Mouse (Mus musculus) embryo, embryonic 11.5 days (tissue): ENCODE measurements around the gene Col12a1.

ENCODE experiments used
- DNase-seq: peaks from one replicate; pipeline ENCODE4 v3.0.0-alpha.2; 2012; ENCODE audit warnings: low read depth, low spot score

The Col12a1 gene

GRCm38 (mm10) chr9:79718481-79719370 lies at the start of gene Col12a1:
TSS of gene Col12a1 (minus strand) at chr9:79718831.
- DNase-seq: no peak

GRCm38 (mm10) chr9:79766991-79767545 lies 48.4 kb upstream of the Col12a1 start:
- no peak for DNase-seq

- no peak for DNase-seq
Measured at GRCm38 (mm10) chr9:79765329-79765728, 46.7 kb upstream of the Col12a1 start.

GRCm38 (mm10) chr9:79762519-79762918 lies 43.9 kb upstream of the Col12a1 start:
- no peak for DNase-seq

- DNase-seq: no peak
Measured at GRCm38 (mm10) chr9:79760076-79760475, 41.4 kb upstream of the Col12a1 start.

GRCm38 (mm10) chr9:79759385-79760005 lies 40.9 kb upstream of the Col12a1 start, which contains the start of gene Cox7a2:
TSS of gene Cox7a2 (minus strand) at chr9:79759878.
- peak; percentile 90 for DNase-seq

- no peak for DNase-seq
Measured at GRCm38 (mm10) chr9:79755311-79755710, 36.7 kb upstream of the Col12a1 start.

GRCm38 (mm10) chr9:79751846-79752245 lies 33.2 kb upstream of the Col12a1 start:
- DNase-seq: no peak

- DNase-seq: no peak
Measured at GRCm38 (mm10) chr9:79750709-79751108, 32.1 kb upstream of the Col12a1 start.

- no peak for DNase-seq
Measured at GRCm38 (mm10) chr9:79745036-79745435, 26.4 kb upstream of the Col12a1 start.

GRCm38 (mm10) chr9:79735608-79736007 lies 17.0 kb upstream of the Col12a1 start:
- DNase-seq: no peak

GRCm38 (mm10) chr9:79730301-79730700 lies 11.7 kb upstream of the Col12a1 start:
- DNase-seq: no peak

GRCm38 (mm10) chr9:79723090-79723489 lies 4.5 kb upstream of the Col12a1 start:
- no peak for DNase-seq

GRCm38 (mm10) chr9:79721056-79721455 lies 2.4 kb upstream of the Col12a1 start:
- DNase-seq: no peak

- no peak for DNase-seq
Measured at GRCm38 (mm10) chr9:79720143-79720542, 1.5 kb upstream of the Col12a1 start.

- no peak for DNase-seq
Measured at GRCm38 (mm10) chr9:79719451-79719850, 820 bp upstream of the Col12a1 start.

- no peak for DNase-seq
Measured at GRCm38 (mm10) chr9:79717836-79718475, 675 bp downstream of the Col12a1 start.

- no peak for DNase-seq
Measured at GRCm38 (mm10) chr9:79716909-79717835, 1.5 kb downstream of the Col12a1 start.

GRCm38 (mm10) chr9:79716496-79716895 lies 2.1 kb downstream of the Col12a1 start:
- no peak for DNase-seq

- no peak for DNase-seq
Measured at GRCm38 (mm10) chr9:79714471-79715045, 4.1 kb downstream of the Col12a1 start.
